In genomic region chr9:61409046-61409445, GRCm38 (mm10) we compare ENCODE assay signal across 18 mouse cellular contexts. TPM values are rescaled to one million over a fixed set of nuclear protein-coding genes. Genes with fewer than 3 reads are reported as not detected.
DNase-seq lines count a peak whose midpoint lies in the region; ATAC-seq lines count a peak whose summit lies in the region.
"Had no signal": no experiment of that assay in that cellular context is flagged by ENCODE, and none has a peak within 500 bp of the region (broad histone marks: within the 10 kb centered on the region; RNA-seq: fewer than 3 reads in every experiment).

No protein-coding gene starts in this region.

- WGBS in forebrain, embryonic 14.5 days, result 69% methylated on average over 8 of the region's 8 CpGs
- WGBS in forebrain, embryonic 13.5 days, result 79% methylated on average over 8 of the region's 8 CpGs

- no peak overlapping the region for H3K9ac ChIP-seq in forebrain, embryonic 14.5 days (ENCODE audit: low read length)
- H3K9ac ChIP-seq in forebrain, embryonic 13.5 days, result no peak overlapping the region
- H3K9ac ChIP-seq: forebrain, embryonic 12.5 days; hindbrain, embryonic 13.5 days; liver, embryonic 13.5 days; midbrain, embryonic 15.5 days; neural tube, embryonic 13.5 days had no signal

- no peak overlapping the region for H3K4me2 ChIP-seq in forebrain, embryonic 14.5 days (ENCODE audit: low read length)
- no peak overlapping the region for H3K4me2 ChIP-seq in forebrain, embryonic 13.5 days
- H3K4me2 ChIP-seq: forebrain, embryonic 12.5 days; hindbrain, embryonic 13.5 days; liver, embryonic 13.5 days; midbrain, embryonic 15.5 days; neural tube, embryonic 13.5 days had no signal

- H3K4me1 ChIP-seq in forebrain, embryonic 14.5 days (ENCODE audit: control insufficient read depth, insufficient read depth, low read length), result peaks cover 24% of the 10 kb centered on the region
- peaks cover 43% of the 10 kb centered on the region for H3K4me1 ChIP-seq in forebrain, embryonic 13.5 days
- H3K4me1 ChIP-seq: liver, embryonic 13.5 days had no signal

- no peaks in the 10 kb centered on the region for H3K27me3 ChIP-seq in forebrain, embryonic 14.5 days (replicated peaks; ENCODE audit: control insufficient read depth, insufficient read depth, low read length)
- no peaks in the 10 kb centered on the region for H3K27me3 ChIP-seq in forebrain, embryonic 13.5 days
- H3K27me3 ChIP-seq: liver, embryonic 13.5 days; midbrain, embryonic 15.5 days; neural tube, embryonic 13.5 days had no signal

- H3K27ac ChIP-seq in forebrain, embryonic 14.5 days (ENCODE audit: low read depth, low read length), result no peak overlapping the region
- no peak overlapping the region for H3K27ac ChIP-seq in forebrain, embryonic 13.5 days
- H3K27ac ChIP-seq: forebrain, embryonic 12.5 days; hindbrain, embryonic 13.5 days; liver, embryonic 13.5 days; midbrain, embryonic 15.5 days; neural tube, embryonic 13.5 days had no signal

- peaks cover 78% of the 10 kb centered on the region for H3K36me3 ChIP-seq in forebrain, embryonic 14.5 days (ENCODE audit: control insufficient read depth, insufficient read depth, low read length)
- H3K36me3 ChIP-seq in forebrain, embryonic 13.5 days (ENCODE audit: poor library complexity, severe bottlenecking), result peaks cover 83% of the 10 kb centered on the region

- no peak overlapping the region for H3K4me3 ChIP-seq in forebrain, embryonic 14.5 days (ENCODE audit: low read depth, low read length)
- H3K4me3 ChIP-seq in forebrain, embryonic 13.5 days, result no peak overlapping the region
- H3K4me3 ChIP-seq: forebrain, embryonic 12.5 days; hindbrain, embryonic 13.5 days; liver, embryonic 13.5 days; midbrain, embryonic 15.5 days; neural tube, embryonic 13.5 days had no signal

- no peaks in the 10 kb centered on the region for H3K9me3 ChIP-seq in forebrain, embryonic 14.5 days (replicated peaks; ENCODE audit: control insufficient read depth, low read length)
- H3K9me3 ChIP-seq in forebrain, embryonic 13.5 days (replicated peaks), result no peaks in the 10 kb centered on the region
- H3K9me3 ChIP-seq: forebrain, embryonic 12.5 days; hindbrain, embryonic 13.5 days; liver, embryonic 13.5 days; midbrain, embryonic 15.5 days; neural tube, embryonic 13.5 days had no signal

- ATAC-seq in forebrain, embryonic 14.5 days, result no peak
- ATAC-seq in forebrain, embryonic 13.5 days, result no peak
- ATAC-seq in granulocyte monocyte progenitor cell, adult 5-6 weeks (replicated peaks; ENCODE audit: poor library complexity, severe bottlenecking), result no peak
- ATAC-seq: activated CD4-positive, CD25-positive, alpha-beta regulatory T cell, adult 4 months; midbrain, embryonic 15.5 days had no signal

- DNase-seq in forebrain, embryonic 14.5 days (ENCODE audit: low spot score), result peak; percentile 84
- DNase-seq in right cerebral cortex, postnatal 10 days (ENCODE audit: low spot score in 2 of 2), result peak; percentile 62 to 65
- DNase-seq in right cerebral cortex, postnatal 14 days, result no peak
- DNase-seq in cerebellum, postnatal 25 days, result peak; percentile 64 to 70
- DNase-seq in spleen, postnatal 14 days (ENCODE audit: low spot score in 2 of 2), result no peak
- DNase-seq in gastrocnemius, adult 8-10 months (ENCODE audit: low spot score in 2 of 2), result no peak
- DNase-seq: B cell, adult 2 months; gastrocnemius, postnatal 10 days; liver, embryonic 13.5 days; retina, postnatal 1 day; thymus, adult 18-20 months had no signal

RNA-seq across cellular contexts. Expression of gene Tle3, which starts 36.9 kb away (rescaled TPM):
- polyA plus RNA-seq in forebrain, embryonic 14.5 days (2014; fragmentation: Nextera tagmentation; extraction: Ambion mirVana), result 28.1 and 30.1 TPM in 2 replicates
- polyA plus RNA-seq in forebrain, embryonic 13.5 days (2015; fragmentation: Nextera tagmentation; extraction: Ambion mirVana), result 36.6 and 39.2 TPM in 2 replicates
- 83.8 and 91.4 TPM in 2 replicates for total RNA-seq in granulocyte monocyte progenitor cell, adult 5-6 weeks (2014; fragmentation: Nextera tagmentation)
- 34.6 and 40.9 TPM in 2 replicates for total RNA-seq in granulocyte monocyte progenitor cell, adult 5-6 weeks (2017)
- total RNA-seq in gastrocnemius, adult 8-10 months (2022), result 1 to 10 TPM; 3.2 to 6.7 (median 4.3) TPM

Comparison
In these comparisons a context has a peak if more than half of its experiments do, and no peak if none do; other contexts are left out.
1. DNase-seq: peak in forebrain, embryonic 14.5 days (single experiment), right cerebral cortex, postnatal 10 days (2 of 2) and cerebellum, postnatal 25 days (2 of 2); none in right cerebral cortex, postnatal 14 days (single experiment), spleen, postnatal 14 days (0 of 2) and gastrocnemius, adult 8-10 months (0 of 2).
2. RNA of gene Tle3, which starts 36.9 kb away (total RNA-seq): 34.6 to 91.4 TPM in granulocyte monocyte progenitor cell, adult 5-6 weeks; 3.2 to 6.7 TPM in gastrocnemius, adult 8-10 months; every median in the first group is over 4 times any median in the second.